Mouse (Mus musculus): Measurements from ENCODE around the gene Tnnc2.

Tnnc2 gene

DNA sequence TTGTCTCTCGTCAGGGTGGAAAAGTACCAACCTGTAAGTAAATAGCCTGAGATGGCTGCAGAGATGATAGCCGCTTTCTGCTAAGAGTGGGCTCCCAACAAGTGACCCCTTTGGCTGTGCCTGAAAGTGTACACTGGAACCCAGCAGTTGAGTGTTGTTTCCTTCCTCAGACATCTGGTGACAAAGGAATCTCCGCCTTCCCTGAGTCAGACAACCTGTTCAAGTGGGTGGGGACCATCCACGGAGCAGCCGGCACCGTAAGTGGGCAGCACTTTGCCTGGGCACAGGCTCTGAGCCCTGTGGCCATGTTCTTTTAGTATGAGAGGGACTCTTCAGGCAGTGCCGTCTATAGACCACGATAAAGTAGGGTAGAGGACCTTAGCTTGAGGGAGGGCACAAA is 8.6 kb downstream of the Tnnc2 start:
- DNase-seq: no peak

DNA sequence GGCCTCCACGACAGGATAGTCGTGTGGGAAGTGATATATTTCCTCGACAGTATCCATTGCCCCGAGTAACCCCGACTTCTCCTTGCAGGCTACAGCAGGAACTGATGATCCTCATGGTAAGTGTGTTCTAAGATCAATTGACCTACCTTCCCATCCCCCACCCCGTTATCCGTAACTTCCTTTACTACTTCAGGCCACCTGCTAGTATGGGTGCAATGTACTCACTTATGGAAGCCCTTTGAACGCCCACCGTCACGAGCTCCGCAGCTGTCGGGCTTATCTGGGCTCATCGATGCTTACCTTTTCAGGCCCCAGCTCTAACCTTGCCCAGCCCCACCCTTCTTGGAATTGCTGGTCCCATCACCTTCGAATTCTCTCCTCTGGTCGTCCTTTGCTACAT is 9.5 kb downstream of the Tnnc2 start:
- no peak for DNase-seq

DNA sequence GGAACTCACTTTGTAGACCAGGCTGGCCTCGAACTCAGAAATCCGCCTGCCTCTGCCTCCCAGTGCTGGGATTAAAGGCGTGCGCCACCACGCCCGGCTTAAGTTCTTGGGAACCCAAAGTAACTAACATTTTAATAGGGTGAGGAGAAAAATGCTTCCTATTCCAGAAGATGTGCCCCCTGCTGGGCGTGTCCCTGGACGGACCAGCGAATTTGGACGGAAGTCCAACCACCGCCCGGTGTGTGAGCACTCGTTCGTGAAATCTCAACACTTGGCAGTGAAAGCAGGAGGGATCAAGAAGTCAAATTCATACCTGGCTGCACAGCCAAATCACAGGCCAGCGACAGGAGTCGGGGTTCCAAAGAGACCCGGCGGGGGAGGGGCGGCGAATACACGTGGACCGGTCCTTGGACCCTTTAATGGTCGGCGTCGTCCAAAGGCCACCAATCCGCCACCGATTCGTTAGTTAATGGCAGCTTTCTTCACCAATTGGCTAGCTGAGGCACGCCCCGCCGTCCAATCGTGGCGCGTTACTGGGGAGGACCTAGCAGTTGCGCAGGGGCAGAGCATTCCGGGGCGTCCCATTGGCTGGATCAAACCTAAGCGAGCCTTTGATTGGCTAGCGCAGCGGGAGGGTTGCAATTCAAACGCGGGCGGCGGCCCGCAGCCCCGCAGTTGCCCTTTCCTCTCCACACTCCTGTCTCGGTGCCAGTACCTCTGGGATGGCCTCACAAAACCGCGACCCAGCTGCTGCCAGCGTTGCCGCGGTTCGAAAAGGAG is 10.3 kb downstream of the Tnnc2 start, which contains the start of gene Ube2c:
TSS of gene Ube2c (plus strand) at position 641 of the 780 bp plus-strand sequence.
- peak; percentile 97 for DNase-seq

DNA sequence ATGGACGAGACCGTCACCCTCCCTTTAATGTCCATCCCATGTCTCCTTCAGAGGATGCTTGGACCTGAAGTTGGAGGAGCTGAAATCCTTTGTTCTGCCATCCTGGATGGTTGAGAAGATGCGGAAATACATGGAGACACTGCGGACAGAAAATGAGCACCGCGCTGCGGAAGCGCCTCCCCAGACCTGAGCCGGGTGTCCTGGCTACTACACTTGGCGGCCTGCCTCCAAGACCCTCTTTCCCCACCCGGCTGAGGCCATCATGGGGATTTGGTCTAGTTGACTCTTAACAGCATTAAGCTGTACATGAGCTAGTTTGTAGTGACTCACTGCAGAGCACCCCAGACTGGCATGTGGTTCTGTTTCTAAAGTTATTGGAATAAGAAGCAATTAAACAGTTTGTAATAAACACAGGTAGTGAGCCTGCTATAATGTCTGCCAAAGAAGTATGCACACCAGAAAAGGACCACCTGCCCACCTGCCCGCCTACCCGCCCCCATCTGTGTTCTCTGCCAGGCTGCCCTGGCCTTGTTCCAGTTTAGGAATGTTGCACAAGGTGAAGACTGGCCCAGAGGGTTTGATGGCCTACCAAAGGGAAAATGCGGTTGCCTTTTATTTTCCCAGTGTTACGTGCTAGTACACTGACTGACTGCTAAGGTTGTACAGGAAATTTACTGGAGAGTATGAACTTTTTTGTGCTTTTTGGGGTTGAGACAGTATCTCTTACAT is 11.8 kb downstream of the Tnnc2 start:
- DNase-seq: no peak

DNA sequence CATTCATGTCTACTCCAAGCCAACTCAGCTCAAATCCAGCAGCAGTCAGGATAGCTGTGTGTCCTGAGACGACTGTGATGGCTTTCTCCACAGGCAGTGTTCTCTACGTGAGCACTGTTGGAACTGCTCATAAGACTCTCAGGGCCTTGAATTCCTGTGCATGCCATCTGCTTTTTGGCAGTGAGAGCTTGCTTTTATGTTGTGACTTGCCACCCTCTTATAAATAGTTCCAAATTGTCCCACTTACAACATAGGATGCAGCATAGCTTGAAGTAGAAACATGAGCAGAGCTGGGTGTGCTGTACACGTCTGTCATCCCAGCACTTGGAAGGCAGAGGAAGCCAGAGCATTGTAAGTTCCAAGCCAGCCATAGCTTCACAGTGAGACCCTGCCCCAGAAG is 13.9 kb downstream of the Tnnc2 start:
- DNase-seq: no peak

DNA sequence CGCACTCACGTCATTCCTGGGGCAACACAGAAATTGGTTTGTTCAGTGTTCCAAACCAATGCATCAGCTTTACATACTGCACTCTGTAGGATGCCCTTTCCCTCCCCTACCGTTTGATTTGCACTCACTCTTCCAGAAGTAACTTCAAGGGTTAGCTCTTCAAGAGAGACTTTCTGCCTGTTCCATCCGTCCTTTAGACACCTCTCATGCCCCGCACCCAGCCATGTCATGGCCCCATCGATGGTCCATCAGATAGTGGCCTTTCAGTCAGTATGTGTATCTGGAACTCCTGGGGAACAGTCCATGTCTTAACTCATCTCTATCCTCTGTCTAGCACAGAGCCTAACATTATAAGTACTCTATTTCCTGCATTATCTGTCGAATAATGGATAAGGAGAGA is 17.2 kb downstream of the Tnnc2 start:
- DNase-seq: no peak

DNA sequence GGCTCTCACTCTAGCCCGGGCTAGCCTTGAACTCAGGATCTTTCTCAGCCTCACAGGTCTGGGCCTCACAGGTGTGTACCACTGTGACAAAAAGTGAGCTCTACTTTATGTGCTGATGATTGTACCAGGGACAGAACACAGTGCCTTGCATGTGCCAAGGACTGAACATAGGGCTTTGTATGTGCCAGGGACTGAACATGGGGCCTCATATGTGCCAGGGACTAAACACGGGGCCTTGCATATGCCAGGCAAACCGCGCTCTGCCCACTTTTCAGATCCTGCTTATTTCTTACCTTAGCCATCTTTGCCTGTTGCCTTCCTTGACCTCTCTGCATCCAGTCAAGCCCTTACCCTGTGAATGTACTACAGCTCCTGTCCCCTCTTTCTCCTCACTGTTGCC is 17.8 kb downstream of the Tnnc2 start:
- no peak for DNase-seq

DNA sequence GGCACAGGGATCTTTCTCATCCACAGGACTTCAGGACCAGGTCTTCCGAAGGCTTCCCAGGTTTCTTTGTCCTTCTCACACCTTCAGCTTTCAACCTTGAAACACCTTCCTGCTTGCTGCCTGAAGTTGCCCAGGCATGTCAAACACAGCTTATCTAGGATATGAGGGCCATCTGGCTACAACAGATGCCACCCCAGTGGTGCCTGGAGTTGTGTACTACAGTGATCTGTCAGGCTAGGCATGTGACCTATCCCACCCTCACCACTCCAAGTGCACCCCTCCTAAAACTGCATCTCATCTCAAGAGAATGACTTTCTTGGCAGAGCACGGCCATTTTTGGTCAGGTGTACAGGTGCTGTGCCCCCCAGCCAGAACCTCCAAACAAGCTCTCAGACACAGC is 18.3 kb downstream of the Tnnc2 start:
- no peak for DNase-seq

DNA sequence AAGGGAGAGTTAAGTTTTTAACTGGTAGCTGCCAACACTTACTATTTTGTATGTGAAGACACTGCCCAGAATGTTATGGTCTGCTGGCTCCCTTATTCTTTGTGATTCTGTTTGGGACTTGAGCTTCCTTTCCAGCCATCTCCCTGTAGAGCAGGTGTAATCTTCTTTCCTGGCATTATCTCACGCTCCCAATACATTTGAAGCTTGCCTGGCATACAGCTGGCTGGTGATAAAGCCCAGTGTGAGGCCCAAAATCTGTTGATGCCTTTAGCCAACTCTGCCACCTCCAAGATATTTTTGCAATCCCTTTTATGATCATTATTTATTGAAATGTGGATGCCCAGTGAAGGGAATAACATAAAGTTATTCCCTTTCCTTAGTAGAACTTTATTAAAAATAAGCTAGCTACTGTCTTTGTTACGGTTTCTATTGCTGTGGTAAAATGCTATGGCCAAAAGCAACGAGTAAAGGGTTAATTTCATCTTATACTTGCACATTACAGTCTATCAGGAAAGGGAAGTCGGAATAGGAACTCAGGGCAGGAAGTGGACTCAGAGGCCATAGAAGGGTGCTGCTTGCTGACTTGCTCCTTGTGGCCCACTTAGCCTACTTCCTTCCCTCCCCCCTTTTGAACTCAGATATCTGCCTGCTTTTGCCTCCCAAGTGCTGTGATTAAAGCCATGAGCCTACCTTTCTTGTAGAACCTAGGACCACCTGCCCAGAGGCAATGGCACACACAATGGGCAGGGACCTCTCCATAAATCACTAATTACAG is 19.5 kb downstream of the Tnnc2 start:
- no peak for DNase-seq

DNA sequence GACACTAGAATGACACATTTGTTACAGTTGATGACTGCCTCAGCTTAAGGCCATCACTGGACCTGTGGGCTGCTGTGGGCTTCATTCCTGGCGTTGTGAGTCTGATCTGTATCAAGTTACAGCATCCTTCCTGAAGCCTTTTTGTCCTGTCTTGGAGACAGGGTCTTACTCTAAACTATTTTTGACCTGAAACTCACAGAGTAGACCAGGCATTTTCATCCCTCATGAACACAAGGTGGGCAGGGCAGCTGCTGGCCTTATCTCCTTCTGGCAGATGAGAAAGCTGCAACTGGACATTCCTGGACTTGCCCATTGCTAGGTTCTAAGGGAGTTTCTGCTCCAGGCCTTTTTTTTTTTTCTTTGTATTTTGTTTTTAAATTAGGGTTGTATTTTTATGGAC is 21.1 kb downstream of the Tnnc2 start:
- DNase-seq: no peak

DNA sequence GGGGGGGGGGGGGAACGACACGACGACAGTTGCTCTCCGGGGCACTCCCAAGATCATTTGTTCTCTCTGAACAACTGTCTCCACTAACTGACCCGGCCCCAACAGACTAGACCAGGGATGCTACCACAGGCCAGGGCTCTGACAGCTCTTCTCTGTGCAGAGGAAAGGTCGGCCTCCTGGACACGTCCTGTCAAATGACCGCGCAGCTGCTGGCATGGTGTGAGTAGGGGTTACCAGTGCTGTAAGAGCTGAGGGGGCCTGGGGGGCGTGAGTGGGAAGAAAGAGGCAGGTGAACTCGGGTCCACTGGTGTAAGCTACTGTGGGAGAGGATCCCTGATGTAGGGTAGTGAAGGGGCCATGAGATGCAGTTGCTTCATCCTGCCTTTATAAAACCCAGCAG is 21.9 kb downstream of the Tnnc2 start:
- DNase-seq: no peak

DNA sequence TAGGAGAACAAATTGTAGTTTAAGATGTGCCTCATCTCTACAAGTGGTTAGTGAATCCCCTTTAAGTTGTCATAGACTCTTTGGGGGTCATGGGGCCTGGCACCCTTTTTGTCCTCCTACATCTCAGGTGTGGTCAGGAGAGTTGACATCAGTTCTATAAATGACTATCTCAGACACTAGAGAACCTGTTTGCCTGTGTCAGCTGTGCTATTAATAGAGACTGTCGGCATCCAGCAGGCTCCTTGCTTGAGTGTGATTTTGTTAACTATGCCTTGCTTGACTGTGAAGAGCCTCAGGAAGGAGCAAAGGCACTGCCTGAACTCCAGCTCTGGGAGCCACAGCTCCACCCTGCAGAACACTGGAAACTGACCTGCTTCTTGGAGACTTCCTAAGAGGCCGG is 25.0 kb downstream of the Tnnc2 start:
- no peak for DNase-seq

DNA sequence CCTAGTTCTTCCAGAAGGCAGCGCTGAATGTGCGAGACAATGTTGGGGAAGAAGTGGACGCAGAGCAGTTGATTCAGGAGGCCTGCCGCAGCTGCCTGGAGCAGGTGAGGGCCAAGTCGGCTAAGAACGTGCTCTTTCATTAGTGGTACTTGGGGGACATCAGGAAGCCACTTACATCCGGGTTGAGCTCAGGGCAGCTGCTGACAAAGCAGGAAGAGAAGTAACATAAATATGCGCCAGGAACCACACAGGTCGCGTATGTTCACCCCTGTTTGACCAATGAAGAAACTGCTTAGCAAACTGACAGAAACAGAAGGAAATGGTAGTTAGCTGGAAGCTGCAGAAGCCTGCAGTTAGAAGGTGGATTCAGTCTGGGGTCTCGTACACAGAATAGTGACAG is 25.7 kb downstream of the Tnnc2 start:
- no peak for DNase-seq

DNA sequence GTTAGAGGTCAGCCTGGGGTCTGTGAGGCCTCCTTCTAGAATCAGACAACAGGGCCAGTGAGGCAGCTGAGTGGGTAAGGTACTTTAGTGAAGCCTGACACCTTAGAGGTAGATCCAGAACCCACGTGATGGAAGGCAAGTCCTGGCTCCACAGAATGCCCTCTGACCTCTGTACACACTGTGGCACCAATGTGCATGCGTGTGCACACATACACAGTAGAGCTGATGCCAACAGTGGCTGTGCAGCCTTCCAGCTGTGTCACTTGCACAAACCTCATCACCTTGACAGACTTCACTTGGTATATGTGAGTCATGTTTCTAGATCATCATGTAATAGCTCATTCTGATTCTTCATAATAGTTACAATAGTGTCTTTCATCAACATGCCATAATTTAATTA is 27.3 kb downstream of the Tnnc2 start:
- DNase-seq: no peak

DNA sequence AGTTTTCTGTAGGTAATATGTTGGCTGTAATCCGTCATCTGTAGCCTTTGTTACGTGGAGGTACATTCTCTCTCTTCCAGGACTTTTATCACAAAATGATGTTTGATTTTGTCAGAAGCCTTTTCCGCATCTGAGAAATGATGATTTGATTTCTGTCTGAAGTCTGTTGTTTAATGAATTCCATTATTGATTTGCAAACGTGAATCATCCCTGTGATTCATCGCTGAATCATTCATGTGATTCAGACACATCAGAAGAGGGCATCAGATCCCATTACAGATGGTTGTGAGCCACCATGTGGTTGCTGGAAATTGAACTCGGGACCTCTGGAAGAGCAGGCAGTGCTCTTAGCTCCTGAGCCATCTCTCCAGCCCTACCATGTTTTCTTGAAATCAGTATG is 30.8 kb downstream of the Tnnc2 start:
- DNase-seq: no peak

DNA sequence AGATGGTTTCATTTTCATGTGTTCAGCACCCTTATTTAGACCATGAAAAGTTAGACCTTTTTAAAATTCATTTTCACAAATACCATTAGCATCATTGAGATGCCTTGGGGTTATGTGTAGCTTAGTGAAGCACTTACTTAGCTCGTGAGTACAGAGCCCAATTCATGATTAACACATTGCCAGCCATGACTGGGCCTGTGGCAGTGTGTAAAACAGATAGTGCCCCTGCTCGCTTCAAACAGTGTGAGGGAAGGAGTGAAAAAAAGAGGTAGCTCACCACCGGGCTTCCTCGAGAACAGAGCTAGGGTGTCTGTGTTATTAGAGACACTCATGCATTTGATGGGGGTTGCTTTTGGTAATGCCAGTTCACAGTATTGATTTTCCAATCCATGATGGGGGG is 31.6 kb downstream of the Tnnc2 start:
- DNase-seq: no peak

DNA sequence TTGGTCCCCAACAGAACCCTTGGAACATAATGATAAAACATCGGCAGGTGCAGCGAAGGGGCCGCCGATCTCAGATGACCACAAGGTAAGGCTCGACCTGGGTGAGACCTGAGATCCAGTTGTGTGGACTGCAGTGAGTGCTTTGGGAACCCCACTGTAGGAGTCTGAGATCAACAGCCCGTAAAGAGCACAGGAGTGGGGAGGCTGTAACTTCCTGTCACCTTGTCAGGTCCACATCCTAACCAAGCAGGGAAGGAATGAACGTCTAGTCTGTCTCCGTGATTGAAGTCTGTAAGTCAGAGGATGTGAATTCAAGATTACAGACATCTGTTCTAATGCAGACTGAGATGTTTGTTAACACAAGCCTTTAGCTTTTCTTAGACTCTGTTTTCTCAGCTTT is 33.1 kb downstream of the Tnnc2 start:
- DNase-seq: no peak

DNA sequence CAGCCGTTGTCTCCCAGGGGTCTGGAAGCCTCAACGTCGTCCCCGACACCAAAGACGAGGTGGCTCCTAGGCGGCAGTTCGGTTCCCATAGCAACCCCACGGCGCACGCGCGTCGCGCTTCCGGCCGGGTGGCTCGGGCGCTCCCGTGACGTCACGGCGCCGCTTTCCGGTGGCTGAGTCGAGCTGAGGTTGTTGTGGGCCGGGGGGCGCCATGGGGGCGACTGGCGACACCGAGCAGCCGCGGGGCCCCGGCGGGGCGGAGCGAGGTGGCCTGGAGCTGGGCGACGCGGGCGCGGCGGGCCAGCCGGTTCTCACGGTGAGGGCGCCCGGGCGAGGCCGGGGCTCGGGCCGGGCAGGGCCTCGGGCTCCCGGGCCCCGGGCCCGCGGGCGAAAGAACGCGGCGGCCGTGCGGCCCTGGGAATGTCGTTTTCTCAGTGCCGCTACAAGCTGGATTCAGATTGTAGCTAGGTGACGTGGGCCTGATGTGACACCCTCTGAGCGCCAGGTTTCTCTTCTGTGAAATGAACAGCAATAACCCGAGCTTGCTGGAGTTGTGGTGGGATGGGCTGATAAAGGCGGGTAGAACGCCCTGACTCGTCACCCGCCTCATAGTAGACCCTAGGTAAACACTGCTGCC is 33.8 kb downstream of the Tnnc2 start, which contains the start of the genes Wfdc3 and Dnttip1:
TSS of gene Wfdc3 (minus strand) at position 89 of the 637 bp plus-strand sequence.
TSS of gene Dnttip1 (plus strand) at position 141 of the 637 bp plus-strand sequence.
- peak; percentile 85 for DNase-seq

DNA sequence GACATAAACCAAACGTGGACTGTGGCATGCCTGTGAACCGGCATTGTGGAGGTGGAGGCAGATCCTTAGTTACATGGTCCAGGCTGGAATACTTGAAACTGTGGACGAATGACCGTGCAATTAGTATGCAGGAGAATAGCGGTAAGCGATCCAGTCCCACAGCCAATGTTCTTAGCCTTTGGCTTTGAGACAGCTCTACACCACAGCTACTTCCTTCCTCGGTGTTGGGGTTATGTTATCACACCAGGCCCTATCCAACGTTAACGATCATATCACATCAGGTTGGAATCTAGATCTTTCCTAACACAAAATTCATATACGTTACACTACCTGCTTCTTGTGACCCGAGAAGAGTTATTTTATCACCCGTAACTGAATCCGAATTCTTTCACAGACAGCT is 34.8 kb downstream of the Tnnc2 start:
- DNase-seq: no peak

DNA sequence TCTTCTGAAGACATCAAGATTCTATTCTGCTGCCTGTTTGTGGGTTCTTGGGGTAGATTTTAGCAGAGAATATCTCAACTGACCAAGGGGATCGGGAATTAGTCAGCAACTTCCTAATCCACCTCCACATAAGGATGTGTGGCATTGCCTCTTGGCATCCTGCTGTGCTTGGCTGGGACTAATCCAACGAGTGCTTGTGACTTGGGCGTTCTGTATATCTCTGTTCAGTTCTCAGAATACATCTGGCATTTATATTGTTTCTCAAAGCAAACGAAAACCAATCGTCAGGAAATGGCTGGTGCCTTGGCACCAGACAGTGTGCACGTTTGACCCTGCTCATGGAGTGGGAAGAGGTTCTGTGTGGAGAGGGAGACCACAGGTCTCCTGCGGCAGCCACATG is 39.9 kb downstream of the Tnnc2 start:
- DNase-seq: no peak

DNA sequence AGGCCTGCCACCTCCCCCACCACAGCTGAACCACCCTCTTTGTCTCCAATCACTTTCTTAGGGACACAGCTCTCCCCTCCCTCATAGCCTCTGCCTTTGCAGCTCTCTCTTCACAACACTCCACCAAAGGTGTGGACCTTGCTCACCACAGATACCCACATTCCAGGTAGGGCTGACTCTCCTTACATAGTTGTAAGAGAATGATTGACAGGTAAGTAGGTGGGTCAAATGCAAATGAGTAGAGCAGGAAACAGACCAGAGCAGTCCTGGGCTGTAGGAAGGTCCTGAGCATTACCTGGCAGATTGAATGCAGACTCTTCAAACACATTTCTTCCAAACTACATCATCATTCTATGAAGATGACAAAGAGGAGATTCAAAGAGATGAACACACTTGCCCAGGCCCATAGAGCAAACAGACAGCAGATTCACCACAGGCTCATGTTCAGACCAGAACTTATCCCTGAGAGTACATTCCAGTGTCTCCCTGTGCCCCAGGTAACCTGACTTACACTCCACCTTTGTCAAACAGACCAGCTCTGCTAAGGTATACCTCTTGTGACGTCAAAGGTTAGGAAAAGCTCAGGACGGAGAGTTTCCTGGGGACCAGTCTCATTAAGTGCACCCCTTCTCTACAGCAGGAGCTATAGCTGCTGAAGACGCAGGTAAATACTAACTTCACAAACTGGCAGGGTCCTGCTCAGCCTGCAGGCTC is 42.2 kb downstream of the Tnnc2 start:
- no peak for DNase-seq

DNA sequence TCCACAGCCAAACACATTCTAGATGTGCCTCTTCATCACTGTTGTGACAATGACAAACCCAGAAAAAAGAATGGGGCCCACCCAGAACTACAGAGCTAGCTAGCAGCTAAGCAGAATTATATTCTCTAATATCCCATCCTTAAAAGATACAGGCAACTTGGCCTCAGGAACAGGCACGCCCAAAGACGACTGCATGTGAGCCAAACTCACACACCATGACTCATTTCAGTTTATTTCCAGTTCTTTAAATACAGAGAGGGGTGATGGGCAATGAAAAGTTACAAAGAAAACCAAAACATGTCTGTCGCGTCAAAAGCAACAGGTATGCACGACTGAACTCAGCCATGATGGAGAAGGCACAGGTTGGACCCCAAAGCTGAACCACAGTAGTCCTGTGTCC is 44.3 kb downstream of the Tnnc2 start:
- no peak for DNase-seq

Measured in cerebellum, adult 8-10 months (tissue).